Mouse (Mus musculus) gastrocnemius, postnatal 4 days (tissue): ENCODE results near the gene Lrrc46. TPM values are rescaled to one million over a fixed set of nuclear protein-coding genes. Genes with fewer than 3 reads are reported as not detected.

Source experiments
- microRNA-seq: library from miRNA; unstranded; fragments of <30 nt; microRNA quantifications from one replicate; pipeline ENCODE4 v1.2.0, GENCODE M21; 2021
- total RNA-seq, 2 experiments: library from RNA; stranded (reverse); gene quantifications; 2 replicates each; pipeline ENCODE4 v1.2.3; 2021

Lrrc46 gene
- total RNA-seq, 2 experiments from 2014 or later = 0.47 TPM; not detected in 1

Small RNA genes within 50 kb of the gene (microRNA-seq; reads per million reads assigned to microRNA genes)
- not detected for gene Mir8103

Other genes with a start within 250 kb of the Lrrc46 start
- 100 to 1,000 TPM; 200 to 204 TPM for gene Nfe2l1, start 211.4 kb downstream of the Lrrc46 start, total RNA-seq
- gene Copz2, start 191.5 kb downstream of the Lrrc46 start, total RNA-seq = 10 to 100 TPM; 71.4 to 77.1 TPM
- gene Cdk5rap3, start 124.9 kb downstream of the Lrrc46 start, total RNA-seq = 10 to 100 TPM; 39.2 to 45.1 TPM
- gene Prr15l, start 113.3 kb downstream of the Lrrc46 start, total RNA-seq = not detected
- 1 to 10 TPM; 8.2 to 8.3 TPM for gene Pnpo, start 97.4 kb downstream of the Lrrc46 start, total RNA-seq
- 10 to 100 TPM; 15.1 to 16.5 TPM for gene Sp2, start 58.4 kb downstream of the Lrrc46 start, total RNA-seq
- gene Sp6, start 28.0 kb downstream of the Lrrc46 start, total RNA-seq = under 1 TPM; 0.27 to 0.34 TPM
- 10 to 100 TPM; 12.2 to 15.8 TPM for gene Scrn2, start 11.5 kb downstream of the Lrrc46 start, total RNA-seq
- gene Mrpl10, start 153 bp upstream of the Lrrc46 start, total RNA-seq = 10 to 100 TPM; 56.4 to 59.2 TPM
- 1 to 10 TPM; 5.7 to 6.8 TPM for gene Osbpl7, start 9.2 kb upstream of the Lrrc46 start, total RNA-seq
- 1 to 10 TPM in 1 of 2 experiments, under 1 TPM in 1; 0.98 to 1.4 TPM for gene Tbx21, start 73.9 kb upstream of the Lrrc46 start, total RNA-seq
- 10 to 100 TPM; 12.4 to 12.9 TPM for gene Tbkbp1, start 110.1 kb upstream of the Lrrc46 start, total RNA-seq
- 100 to 1,000 TPM; 117 to 121 TPM for gene Kpnb1, start 146.5 kb upstream of the Lrrc46 start, total RNA-seq
- gene Npepps, start 239.2 kb upstream of the Lrrc46 start, total RNA-seq = 10 to 100 TPM; 75.8 to 80.0 TPM